Mouse (Mus musculus): ENCODE data around the gene Evi5l.
A peak's percentile ranks its signal among the peaks of the same experiment; 100 is the strongest.
"Not testable (repeated sequence)": the region's sequence is repeated elsewhere in the genome, so short reads cannot be mapped to it uniquely, and the experiment has no call there.

Gene Evi5l

GRCm38 (mm10) chr8:4239193-4239890 is 73.0 kb downstream of the Evi5l start:
- DNase-seq, result no peak

GRCm38 (mm10) chr8:4245061-4245460 is 78.7 kb downstream of the Evi5l start:
- DNase-seq, result no peak

- peak in 1 of 2 experiments; percentile 26 for DNase-seq
Observed at GRCm38 (mm10) chr8:4245737-4246136, 79.4 kb downstream of the Evi5l start.

GRCm38 (mm10) chr8:4247241-4247640 is 80.9 kb downstream of the Evi5l start:
- no peak for DNase-seq

GRCm38 (mm10) chr8:4247951-4248540 is 81.7 kb downstream of the Evi5l start, which contains the start of gene Tgfbr3l:
Gene Tgfbr3l, plus strand, starts transcription at chr8:4248214.
- peak in 1 of 2 experiments; percentile 9 for DNase-seq

GRCm38 (mm10) chr8:4249213-4249612 is 82.8 kb downstream of the Evi5l start:
- no peak for DNase-seq

- peak; percentile 82 to 86 for DNase-seq
Observed at GRCm38 (mm10) chr8:4250306-4250970, 84.1 kb downstream of the Evi5l start.

- no peak for DNase-seq
Observed at GRCm38 (mm10) chr8:4252116-4252760, 85.9 kb downstream of the Evi5l start.

- DNase-seq, result peak; percentile 88 to 95
Observed at GRCm38 (mm10) chr8:4252934-4253841, 86.8 kb downstream of the Evi5l start, which contains the start of gene Snapc2. Gene Snapc2, plus strand, starts transcription at chr8:4253080.

GRCm38 (mm10) chr8:4254001-4254400 is 87.6 kb downstream of the Evi5l start:
- DNase-seq, result peak; percentile 80

GRCm38 (mm10) chr8:4255471-4255870 is 89.1 kb downstream of the Evi5l start:
- DNase-seq, result not testable (repeated sequence)

- DNase-seq, result no peak
Observed at GRCm38 (mm10) chr8:4256911-4257310, 90.5 kb downstream of the Evi5l start.

GRCm38 (mm10) chr8:4257350-4257749 is 91.0 kb downstream of the Evi5l start:
- no peak for DNase-seq

- DNase-seq, result peak; percentile 50 to 67
Observed at GRCm38 (mm10) chr8:4258233-4258632, 91.9 kb downstream of the Evi5l start.

GRCm38 (mm10) chr8:4258678-4259077 is 92.3 kb downstream of the Evi5l start:
- DNase-seq, result no peak

GRCm38 (mm10) chr8:4259125-4259804 is 92.9 kb downstream of the Evi5l start, which contains the start of gene Ctxn1:
Gene Ctxn1, minus strand, starts transcription at chr8:4259274.
- peak; percentile 77 to 83 for DNase-seq

GRCm38 (mm10) chr8:4259805-4260170 is 93.4 kb downstream of the Evi5l start:
- DNase-seq, result no peak

All from cerebellum, adult 18-20 months (tissue).